Mouse (Mus musculus): ENCODE data around the gene Tmsb4x.

Tmsb4x gene

DNA sequence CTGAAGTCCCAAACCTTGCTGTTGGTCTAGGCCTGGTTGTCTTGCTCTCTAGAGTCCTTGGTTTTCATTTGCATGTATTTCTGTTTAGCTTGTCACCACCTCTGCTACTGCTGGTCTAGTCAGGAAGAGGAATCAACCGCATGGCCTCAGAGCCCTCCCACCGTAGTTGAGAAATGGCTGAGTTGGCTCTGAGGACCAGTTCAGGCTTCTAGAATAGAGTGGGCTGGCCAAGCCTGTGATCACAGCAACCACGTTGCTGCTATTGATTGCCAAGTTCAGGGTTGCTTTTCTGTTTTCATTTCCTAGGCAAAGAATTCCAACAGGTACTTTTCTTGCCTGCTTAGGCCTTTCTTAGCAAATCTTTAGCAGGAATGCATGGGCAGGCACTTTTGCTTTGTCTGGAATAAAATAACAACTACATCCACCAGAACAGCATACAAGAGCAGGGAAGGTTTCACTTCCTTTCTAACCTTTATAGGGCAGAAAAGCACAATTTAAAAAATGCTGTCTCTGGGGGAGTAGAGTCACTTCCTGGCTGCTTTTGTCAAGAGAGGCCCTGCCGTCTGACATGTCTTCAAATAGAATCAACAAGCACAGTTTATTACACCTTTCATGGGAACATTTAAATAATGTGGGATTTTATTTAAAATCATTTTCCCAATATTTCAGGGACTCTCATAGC is 29.0 kb downstream of the Tmsb4x start:
- DNase-seq = peak; percentile 25 to 26

DNA sequence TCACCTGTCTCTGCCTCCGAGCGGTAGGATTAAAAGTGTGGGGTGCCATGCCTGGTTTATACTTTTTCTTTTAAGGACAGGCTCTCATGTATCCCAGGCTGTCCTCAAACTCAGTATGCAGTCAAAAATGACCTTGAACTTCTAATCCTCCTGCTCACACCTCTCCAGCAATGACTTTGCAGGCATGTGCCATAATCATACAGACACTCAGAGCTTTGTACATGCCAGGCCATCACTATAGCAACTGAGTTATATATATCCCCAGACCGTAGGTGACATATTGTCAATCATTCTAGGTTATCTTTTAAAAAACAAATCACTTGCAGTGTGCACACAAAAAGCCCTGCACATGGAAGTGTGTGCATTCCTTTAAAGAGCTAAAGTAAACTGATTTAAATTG is 29.6 kb downstream of the Tmsb4x start:
- DNase-seq = no peak

DNA sequence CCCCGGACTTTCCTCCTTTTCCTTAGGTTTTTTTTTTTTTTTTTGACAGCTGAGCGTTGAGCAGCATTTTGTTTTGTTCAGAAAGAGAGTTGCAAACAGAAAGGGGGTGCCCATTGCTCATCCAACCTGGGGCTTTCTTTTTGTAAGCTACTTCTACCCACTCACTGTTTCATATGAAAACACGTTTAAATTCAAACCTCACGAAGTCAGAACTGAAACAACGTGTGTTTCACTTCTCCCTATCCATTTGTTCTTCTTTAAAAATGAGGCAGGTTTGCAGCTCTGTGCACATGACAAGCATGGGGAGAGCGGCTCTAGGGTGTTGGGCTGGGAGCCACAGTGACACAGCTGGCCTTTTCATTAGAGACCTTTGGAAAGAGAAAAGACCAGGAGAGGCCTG is 33.8 kb downstream of the Tmsb4x start:
- no peak for DNase-seq

DNA sequence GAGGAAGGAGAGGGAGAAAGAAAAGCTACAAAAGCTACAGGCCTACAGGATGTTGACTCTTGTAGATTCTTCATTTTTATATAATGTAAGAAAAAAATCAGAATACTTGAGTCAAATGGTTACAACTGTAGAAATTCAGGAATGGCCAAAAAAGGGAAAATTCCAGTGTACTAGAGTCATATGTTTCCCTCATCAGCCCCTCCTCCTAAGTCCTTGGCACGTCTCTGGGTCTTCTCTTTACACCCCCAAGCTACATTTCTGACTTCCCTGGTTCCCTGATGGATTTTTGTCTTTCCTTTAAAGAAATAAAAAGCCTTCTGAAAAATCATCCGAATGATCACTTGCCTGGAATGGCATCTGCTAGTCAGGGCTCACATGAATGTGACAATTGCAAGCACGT is 34.8 kb downstream of the Tmsb4x start:
- DNase-seq = no peak

DNA sequence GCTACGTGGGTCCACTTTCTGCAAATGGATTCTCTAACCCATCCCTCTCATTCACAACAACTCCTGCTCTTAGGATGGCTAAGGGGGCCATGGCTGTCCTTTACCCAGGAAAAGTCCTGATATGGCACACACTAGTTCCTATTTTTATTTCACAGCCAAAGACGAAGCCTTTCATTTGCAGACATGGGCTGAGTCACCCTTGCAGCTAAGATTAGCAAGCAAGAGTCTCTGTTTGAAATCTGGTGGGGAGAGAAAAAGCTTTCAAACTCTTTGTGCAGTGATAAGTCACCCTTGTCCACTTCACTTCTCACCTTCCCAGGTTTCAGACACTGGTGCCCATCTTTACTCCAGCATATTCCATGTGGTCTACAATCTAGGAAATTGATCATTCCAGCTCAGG is 36.9 kb downstream of the Tmsb4x start:
- no peak for DNase-seq

DNA sequence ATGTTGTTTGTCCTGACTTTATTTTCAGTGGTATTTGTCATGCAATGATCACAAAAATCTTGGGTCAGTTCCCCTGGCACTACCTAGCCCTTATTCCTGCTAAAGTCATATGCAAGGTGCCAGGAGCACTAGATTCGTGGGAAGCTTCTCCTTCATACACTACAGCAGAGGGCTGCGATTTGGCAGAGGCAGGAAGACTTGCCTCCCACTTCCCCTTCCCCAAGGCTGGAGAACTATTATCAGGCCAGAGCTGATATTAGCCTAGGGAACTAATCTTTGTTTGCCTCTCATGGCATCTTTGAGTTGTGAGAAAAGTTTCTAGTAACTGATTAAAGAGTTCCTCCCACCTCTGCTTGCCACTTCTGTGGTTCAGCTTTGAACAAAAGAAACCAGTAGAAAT is 37.8 kb downstream of the Tmsb4x start:
- no peak for DNase-seq

DNA sequence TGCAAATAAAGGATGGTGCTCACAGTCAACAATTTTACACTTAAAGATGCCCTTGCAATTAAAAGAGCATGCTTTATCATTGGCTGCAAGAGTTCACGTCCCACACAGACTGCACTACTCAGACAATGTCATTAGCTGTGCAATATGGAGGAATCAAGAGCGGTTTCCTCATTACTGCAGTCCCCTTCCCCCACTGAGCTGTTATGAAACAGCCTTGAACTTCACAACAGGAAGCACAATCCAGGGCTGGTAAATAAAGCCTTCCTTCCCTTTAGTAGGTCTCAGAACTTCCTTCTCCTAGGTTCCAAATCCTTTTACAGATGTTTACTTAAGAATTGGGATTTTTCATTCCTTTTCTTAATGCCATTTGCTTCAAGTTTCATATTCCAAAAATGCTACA is 41.8 kb downstream of the Tmsb4x start:
- DNase-seq = no peak

DNA sequence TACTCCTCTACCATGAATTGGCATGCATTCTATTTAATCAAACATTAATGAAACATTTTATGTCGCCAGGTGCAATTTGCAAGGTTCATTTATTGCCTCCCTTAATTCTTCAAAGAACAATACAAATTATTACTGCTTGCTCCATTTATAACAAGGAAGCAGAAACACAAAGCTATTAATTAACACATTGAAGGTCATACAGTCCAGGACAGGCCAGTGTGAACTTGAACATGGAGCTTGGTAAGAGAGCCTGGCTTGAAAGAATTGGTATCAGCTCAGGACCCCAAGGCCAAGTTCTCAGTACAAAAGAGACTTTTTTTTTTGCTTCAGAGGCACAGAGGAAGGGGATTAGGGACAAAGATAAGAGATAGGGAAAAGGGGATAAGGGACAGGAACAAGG is 43.1 kb downstream of the Tmsb4x start:
- no peak for DNase-seq

DNA sequence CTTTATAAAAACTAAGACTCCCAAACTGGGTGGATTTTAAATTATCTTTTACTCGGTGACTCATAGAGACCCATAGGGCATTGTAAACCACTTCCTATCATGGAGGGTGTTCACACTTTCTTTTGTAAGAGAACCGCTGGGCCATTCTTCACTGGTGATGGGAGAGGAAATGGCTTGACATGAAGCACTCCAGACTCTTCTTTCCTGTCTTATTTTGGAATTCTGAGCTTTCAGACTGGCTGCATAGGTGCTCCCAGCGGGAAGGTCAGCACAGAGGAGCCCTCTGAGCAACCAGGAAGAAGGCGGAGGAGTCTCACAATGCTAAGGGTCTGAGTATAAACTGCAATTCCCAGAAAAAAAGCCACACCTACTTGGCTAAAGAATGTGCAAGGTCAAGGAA is 51.4 kb downstream of the Tmsb4x start:
- no peak for DNase-seq

All from thymus, postnatal 36 days (tissue).